Mouse (Mus musculus) forebrain, embryonic 14.5 days (tissue): ENCODE measurements around the gene Acot11. TPM values are rescaled to one million over a fixed set of nuclear protein-coding genes. Genes with fewer than 3 reads are reported as not detected.
A peak's percentile ranks its signal among the peaks of the same experiment; 100 is the strongest.

Source experiments
- ATAC-seq: fragments of 200-750 bp; cut with Nextera tagmentation; 2 replicates; pipeline ENCODE4 v1.8.0; 2017; ENCODE audit warnings: mild to moderate bottlenecking, moderate library complexity
- DNase-seq: peaks from one replicate; pipeline ENCODE4 v3.0.0-alpha.2; 2015; ENCODE audit warnings: low spot score
- H3K27ac ChIP-seq: fragments of 300-500 bp; sonication (generic); 2 replicates; pipeline ENCODE4 v1.5.1; 2014; ENCODE audit warnings: low read depth, mild to moderate bottlenecking, control low read depth, low read length, moderate library complexity
- H3K27me3 ChIP-seq: fragments of 300-500 bp; sonication (generic); replicated peaks from 2 replicates; pipeline ENCODE4 v1.6.1; 2014; ENCODE audit warnings: low read length, control low read depth, mixed read lengths; ENCODE audit not compliant: control insufficient read depth, insufficient read depth
- H3K36me3 ChIP-seq: fragments of 300-500 bp; sonication (generic); 2 replicates; pipeline ENCODE4 v1.6.1; 2014; ENCODE audit warnings: low read length, control low read depth; ENCODE audit not compliant: control insufficient read depth, insufficient read depth
- H3K4me1 ChIP-seq: fragments of 300-500 bp; sonication (generic); 2 replicates; pipeline ENCODE4 v1.6.1; 2014; ENCODE audit warnings: antibody characterized with exemption, low read length, control low read depth; ENCODE audit not compliant: control insufficient read depth, insufficient read depth
- H3K4me2 ChIP-seq: fragments of 300-500 bp; sonication (generic); 2 replicates; pipeline ENCODE4 v1.6.1; 2014; ENCODE audit warnings: mild to moderate bottlenecking, control low read depth, low read length
- H3K4me3 ChIP-seq: fragments of 300-500 bp; sonication (generic); 2 replicates; pipeline ENCODE4 v1.5.1; 2014; ENCODE audit warnings: low read depth, low read length, control low read depth
- H3K9ac ChIP-seq: fragments of 300-500 bp; sonication (generic); 2 replicates; pipeline ENCODE4 v1.6.1; 2014; ENCODE audit warnings: mild to moderate bottlenecking, low read length, control low read depth, moderate library complexity
- H3K9me3 ChIP-seq: fragments of 300-500 bp; sonication (generic); replicated peaks from 2 replicates; pipeline ENCODE4 v1.6.1; 2016; ENCODE audit warnings: low read length, control low read depth, mixed read lengths; ENCODE audit not compliant: control insufficient read depth
- WGBS: fragments of 180-500 bp; shearing (Covaris S2); extraction: QIAGEN DNeasy Blood & Tissue Kit; methylation state at CpG from one replicate; pipeline ENCODE4 v1.1.7; 2014; 5-methylcytosine and 5-hydroxymethylcytosine counted together
- polyA plus RNA-seq: library from polyadenylated mRNA; unstranded; fragments of >200 nt; fragmentation: Nextera tagmentation; extraction: Ambion mirVana; gene quantifications from 2 replicates; pipeline ENCODE4 v1.2.1, GENCODE M21; 2014

Acot11 gene
- polyA plus RNA-seq, 1 experiment from 2014 or later = 0.77 TPM

GRCm38 (mm10) chr4:106789705-106790104 lies 15.1 kb downstream of the Acot11 start:
- 53% methylated on average over 9 of the region's 9 CpGs for WGBS
- peaks cover 21% of the 10 kb centered on the region for H3K4me1 ChIP-seq
- H3K27ac ChIP-seq = no peak overlapping the region
- DNase-seq (peak; percentile 62), ATAC-seq (no peak)
- no peaks in the 10 kb centered on the region for H3K36me3 ChIP-seq
- H3K27me3 ChIP-seq = no peaks in the 10 kb centered on the region
- H3K9ac ChIP-seq = no peak overlapping the region
- H3K4me3 ChIP-seq = no peak overlapping the region
- H3K4me2 ChIP-seq = no peak overlapping the region
- H3K9me3 ChIP-seq = no peaks in the 10 kb centered on the region

GRCm38 (mm10) chr4:106788627-106789026 lies 16.2 kb downstream of the Acot11 start:
- ATAC-seq (no peak), DNase-seq (no peak)
- peaks cover 21% of the 10 kb centered on the region for H3K4me1 ChIP-seq
- WGBS = 79% methylated on average over 11 of the region's 11 CpGs
- no peak overlapping the region for H3K9ac ChIP-seq
- H3K4me3 ChIP-seq = no peak overlapping the region
- H3K27me3 ChIP-seq = no peaks in the 10 kb centered on the region
- no peaks in the 10 kb centered on the region for H3K36me3 ChIP-seq
- no peaks in the 10 kb centered on the region for H3K9me3 ChIP-seq
- H3K4me2 ChIP-seq = no peak overlapping the region
- H3K27ac ChIP-seq = no peak overlapping the region

GRCm38 (mm10) chr4:106787830-106788229 lies 17.0 kb downstream of the Acot11 start:
- DNase-seq (no peak), ATAC-seq (no peak)
- Histone ChIP-seq H3K36me3 (no peaks in the 10 kb centered on the region), H3K9ac (no peak overlapping the region), H3K4me3 (no peak overlapping the region), H3K9me3 (no peaks in the 10 kb centered on the region), H3K4me1 (peaks cover 24% of the 10 kb centered on the region), H3K27me3 (no peaks in the 10 kb centered on the region), H3K27ac (no peak overlapping the region), H3K4me2 (no peak overlapping the region)
- 66% methylated on average over 7 of the region's 7 CpGs for WGBS

- Histone ChIP-seq H3K9me3 (no peaks in the 10 kb centered on the region), H3K27ac (peak overlapping the region; percentile 80), H3K4me1 (peaks cover 24% of the 10 kb centered on the region), H3K27me3 (no peaks in the 10 kb centered on the region), H3K4me3 (no peak overlapping the region), H3K4me2 (no peak overlapping the region), H3K36me3 (no peaks in the 10 kb centered on the region), H3K9ac (no peak overlapping the region; the same call in 1 of the 2 replicates)
- DNase-seq = peak; percentile 93
- WGBS = 1% methylated on average over 5 of the region's 5 CpGs
- peak; percentile 93 for ATAC-seq
Observed at GRCm38 (mm10) chr4:106785753-106786540, 18.9 kb downstream of the Acot11 start.

GRCm38 (mm10) chr4:106785345-106785744 lies 19.5 kb downstream of the Acot11 start:
- Histone ChIP-seq H3K4me3 (no peak overlapping the region), H3K4me2 (no peak overlapping the region), H3K27ac (0 out of 2 replicates have a peak overlapping the region, but pooled peaks have one; percentile 80), H3K9ac (no peak overlapping the region), H3K9me3 (no peaks in the 10 kb centered on the region), H3K36me3 (no peaks in the 10 kb centered on the region), H3K4me1 (peaks cover 26% of the 10 kb centered on the region), H3K27me3 (no peaks in the 10 kb centered on the region)
- DNase-seq (no peak), ATAC-seq (peak; percentile 16; the same call in 1 of the 2 replicates)
- 56% methylated on average over 7 of the region's 7 CpGs for WGBS

- H3K9me3 ChIP-seq = no peaks in the 10 kb centered on the region
- 89% methylated on average over 7 of the region's 7 CpGs for WGBS
- H3K36me3 ChIP-seq = no peaks in the 10 kb centered on the region
- H3K9ac ChIP-seq = no peak overlapping the region
- no peaks in the 10 kb centered on the region for H3K27me3 ChIP-seq
- peaks cover 31% of the 10 kb centered on the region for H3K4me1 ChIP-seq
- no peak overlapping the region for H3K4me3 ChIP-seq
- H3K27ac ChIP-seq = no peak overlapping the region
- ATAC-seq = no peak
- DNase-seq = no peak
- H3K4me2 ChIP-seq = no peak overlapping the region
Observed at GRCm38 (mm10) chr4:106784806-106785205, 20.0 kb downstream of the Acot11 start.

GRCm38 (mm10) chr4:106783137-106783536 lies 21.7 kb downstream of the Acot11 start:
- WGBS = 61% methylated on average over 10 of the region's 10 CpGs
- Histone ChIP-seq H3K4me3 (no peak overlapping the region), H3K4me2 (no peak overlapping the region), H3K9ac (no peak overlapping the region), H3K27me3 (no peaks in the 10 kb centered on the region), H3K27ac (no peak overlapping the region), H3K36me3 (no peaks in the 10 kb centered on the region), H3K9me3 (no peaks in the 10 kb centered on the region), H3K4me1 (peaks cover 37% of the 10 kb centered on the region)
- ATAC-seq = no peak
- no peak for DNase-seq

- H3K27ac ChIP-seq = no peak overlapping the region
- no peaks in the 10 kb centered on the region for H3K36me3 ChIP-seq
- 2% methylated on average over 3 of the region's 3 CpGs for WGBS
- no peak overlapping the region for H3K9ac ChIP-seq
- ATAC-seq (peak; percentile 81), DNase-seq (peak; percentile 83)
- H3K4me3 ChIP-seq = no peak overlapping the region
- H3K27me3 ChIP-seq = no peaks in the 10 kb centered on the region
- no peaks in the 10 kb centered on the region for H3K9me3 ChIP-seq
- peaks cover 24% of the 10 kb centered on the region for H3K4me1 ChIP-seq
- H3K4me2 ChIP-seq = no peak overlapping the region
Observed at GRCm38 (mm10) chr4:106780045-106780444, 24.8 kb downstream of the Acot11 start.

GRCm38 (mm10) chr4:106778116-106778788 lies 26.5 kb downstream of the Acot11 start:
- peaks cover 22% of the 10 kb centered on the region for H3K4me1 ChIP-seq
- peak overlapping the region; percentile 56 for H3K27ac ChIP-seq
- H3K9ac ChIP-seq = no peak overlapping the region; the same call in 1 of the 2 replicates
- DNase-seq (peak; percentile 95), ATAC-seq (peak; percentile 86)
- no peaks in the 10 kb centered on the region for H3K9me3 ChIP-seq
- H3K27me3 ChIP-seq = no peaks in the 10 kb centered on the region
- WGBS = 28% methylated on average over 5 of the region's 5 CpGs
- no peaks in the 10 kb centered on the region for H3K36me3 ChIP-seq
- no peak overlapping the region for H3K4me3 ChIP-seq
- H3K4me2 ChIP-seq = no peak overlapping the region
